8 mouse cellular contexts compared by ENCODE assay signal in genomic region chr16:33820269-33821178, GRCm38 (mm10). TPM values are rescaled to one million over a fixed set of nuclear protein-coding genes. Genes with fewer than 3 reads are reported as not detected.
DNase-seq lines count a peak whose midpoint lies in the region; ATAC-seq and TF ChIP-seq lines count a peak whose summit lies in the region.

No protein-coding gene starts in this region.

- H3K36me3 ChIP-seq in intestine, postnatal 0 days (ENCODE audit: control insufficient read depth, insufficient read depth): peaks cover 31% of the 10 kb centered on the region
- H3K36me3 ChIP-seq in limb, embryonic 14.5 days (ENCODE audit: control insufficient read depth, insufficient read depth, low read length): no peaks in the 10 kb centered on the region

- H3K4me2 ChIP-seq in intestine, postnatal 0 days (replicated peaks; ENCODE audit: low read depth): no peak overlapping the region
- no peak overlapping the region for H3K4me2 ChIP-seq in limb, embryonic 14.5 days (replicated peaks; ENCODE audit: low read depth, low read length, severe bottlenecking)

- no peak overlapping the region for H3K4me3 ChIP-seq in intestine, postnatal 0 days (ENCODE audit: low read depth, low read length)
- no peak overlapping the region for H3K4me3 ChIP-seq in limb, embryonic 14.5 days (replicated peaks; ENCODE audit: low read length)

- no peaks in the 10 kb centered on the region for H3K27me3 ChIP-seq in intestine, postnatal 0 days (replicated peaks; ENCODE audit: control insufficient read depth, insufficient read depth, low read length)
- no peaks in the 10 kb centered on the region for H3K27me3 ChIP-seq in limb, embryonic 14.5 days (ENCODE audit: control insufficient read depth, insufficient read depth, low read length)

- DNase-seq in 3134 (ENCODE audit: extremely low read depth, insufficient read length, low spot score): peak; percentile 56
- peak; percentile 87 to 93 for DNase-seq in cerebellum, postnatal 36 days
- peak; percentile 66 to 68 for DNase-seq in gastrocnemius, adult 8-10 months (ENCODE audit: low spot score in 2 of 2)
- peak; percentile 92 for DNase-seq in limb, embryonic 14.5 days (ENCODE audit: low spot score)
- DNase-seq in natural killer cell, adult 2 months (ENCODE audit: low spot score in 2 of 2): peak; percentile 66 to 79
- peak; percentile 56 for DNase-seq in telencephalon, adult 2 months (ENCODE audit: low read depth, low spot score)

- no peak overlapping the region for H3K27ac ChIP-seq in intestine, postnatal 0 days (ENCODE audit: low read depth, low read length)
- H3K27ac ChIP-seq in limb, embryonic 14.5 days (replicated peaks; ENCODE audit: low read depth, low read length): no peak overlapping the region

- peak; percentile 57 for ATAC-seq in activated CD4-positive, CD25-positive, alpha-beta regulatory T cell, adult 4 months
- peak; percentile 55 for ATAC-seq in intestine, postnatal 0 days
- peak; percentile 48; the same call in 1 of the 2 replicates for ATAC-seq in limb, embryonic 14.5 days (ENCODE audit: low FRiP score, low read depth)

- peak; percentile 91 for TF ChIP-seq CTCF in intestine, postnatal 0 days (IDR thresholded peaks at IDR 0.05; ENCODE audit: low read depth)

- no peak overlapping the region for H3K9ac ChIP-seq in intestine, postnatal 0 days (ENCODE audit: low read depth, low read length)
- H3K9ac ChIP-seq in limb, embryonic 14.5 days (ENCODE audit: low read depth, low read length, severe bottlenecking): no peak overlapping the region

- no peaks in the 10 kb centered on the region for H3K4me1 ChIP-seq in intestine, postnatal 0 days (replicated peaks; ENCODE audit: control insufficient read depth, insufficient read depth, low read length)
- peaks cover 3% of the 10 kb centered on the region; the same call in 1 of the 2 replicates for H3K4me1 ChIP-seq in limb, embryonic 14.5 days (ENCODE audit: control insufficient read depth, insufficient read depth, low read length)

- 22% methylated on average over 17 of the region's 17 CpGs for WGBS in intestine, postnatal 0 days
- WGBS in limb, embryonic 14.5 days: 19% methylated on average over 17 of the region's 17 CpGs

- no peaks in the 10 kb centered on the region for H3K9me3 ChIP-seq in intestine, postnatal 0 days (ENCODE audit: control insufficient read depth)
- H3K9me3 ChIP-seq in limb, embryonic 14.5 days (ENCODE audit: control insufficient read depth, low read length): no peaks in the 10 kb centered on the region

- TF ChIP-seq POLR2A in limb, embryonic 14.5 days (IDR thresholded peaks at IDR 0.05; ENCODE audit: borderline replicate concordance, extremely low read depth, insufficient read depth, insufficient read length): no peak

RNA-seq across cellular contexts. Expression of gene Itgb5, which starts 8.9 kb away (rescaled TPM):
- 1 to 10 TPM in 1 of 2 experiments, under 1 TPM in 1; 0.85 to 1.6 TPM for polyA plus RNA-seq in activated CD4-positive, CD25-positive, alpha-beta regulatory T cell, adult 4 months (2017; shearing (Covaris generic))
- total RNA-seq in gastrocnemius, adult 8-10 months (2022): 100 to 1,000 TPM in 2 of 4 experiments, 10 to 100 TPM in 2; 98.7 to 124 (median 105) TPM
- polyA plus RNA-seq in intestine, postnatal 0 days (2015; fragmentation: Nextera tagmentation; extraction: Ambion mirVana): 23.5 and 23.6 TPM in 2 replicates
- 117 and 123 TPM in 2 replicates for polyA plus RNA-seq in limb, embryonic 14.5 days (2012; rRNA removed)
- 107 and 108 TPM in 2 replicates for polyA plus RNA-seq in limb, embryonic 14.5 days (2014; fragmentation: Nextera tagmentation; extraction: Ambion mirVana)

RNA-seq across cellular contexts. Expression of gene Muc13, which starts 26.7 kb away (rescaled TPM):
- 1 to 10 TPM in 1 of 2 experiments, under 1 TPM in 1; 0.41 to 1.3 TPM for polyA plus RNA-seq in activated CD4-positive, CD25-positive, alpha-beta regulatory T cell, adult 4 months (2017; shearing (Covaris generic))
- total RNA-seq in gastrocnemius, adult 8-10 months (2022): not detected
- polyA plus RNA-seq in intestine, postnatal 0 days (2015; fragmentation: Nextera tagmentation; extraction: Ambion mirVana): 459 and 473 TPM in 2 replicates
- 0.25 and 0.37 TPM in 2 replicates for polyA plus RNA-seq in limb, embryonic 14.5 days (2012; rRNA removed)
- polyA plus RNA-seq in limb, embryonic 14.5 days (2014; fragmentation: Nextera tagmentation; extraction: Ambion mirVana): 0.07 and 0.12 TPM in 2 replicates

Comparison
In these comparisons a context has a peak if more than half of its experiments do, and no peak if none do; other contexts are left out.
1. RNA of gene Muc13, which starts 26.7 kb away (polyA plus RNA-seq): 459 to 473 TPM in intestine, postnatal 0 days; 0.41 to 1.3 TPM in activated CD4-positive, CD25-positive, alpha-beta regulatory T cell, adult 4 months and 0.07 to 0.37 TPM in limb, embryonic 14.5 days; every median in the first group is over 100 times any median in the second.
2. Peak in every context shown above with its lines, with median percentiles within 50 percentile points of each other: DNase-seq and ATAC-seq.